Comparison of ENCODE assay signal across 12 mouse cellular contexts in genomic region chr9:91350211-91350791, GRCm38 (mm10). TPM values are rescaled to one million over a fixed set of nuclear protein-coding genes. Genes with fewer than 3 reads are reported as not detected.
DNase-seq lines count a peak whose midpoint lies in the region; ATAC-seq lines count a peak whose summit lies in the region.
"Had no signal": no experiment of that assay in that cellular context is flagged by ENCODE, and none has a peak within 500 bp of the region (broad histone marks: within the 10 kb centered on the region; RNA-seq: fewer than 3 reads in every experiment).

No protein-coding gene starts in this region.

- no peaks in the 10 kb centered on the region for H3K9me3 ChIP-seq in hindbrain, embryonic 13.5 days
- H3K9me3 ChIP-seq in neural tube, embryonic 12.5 days, result no peaks in the 10 kb centered on the region
- no peaks in the 10 kb centered on the region for H3K9me3 ChIP-seq in kidney, embryonic 14.5 days (ENCODE audit: control insufficient read depth, low read length)

- peak; percentile 75 for DNase-seq in cerebellum, adult 9-10 months
- DNase-seq in embryo, embryonic 11 days, result peak; percentile 52
- DNase-seq in adrenal gland, adult (ENCODE audit: inconsistent age in 2 of 2, low spot score in 1 of 2), result no peak

- H3K36me3 ChIP-seq in hindbrain, embryonic 13.5 days, result no peaks in the 10 kb centered on the region
- H3K36me3 ChIP-seq in neural tube, embryonic 12.5 days, result no peaks in the 10 kb centered on the region
- H3K36me3 ChIP-seq in kidney, embryonic 14.5 days (ENCODE audit: control insufficient read depth, insufficient read depth, low read length), result no peaks in the 10 kb centered on the region

- H3K9ac ChIP-seq in hindbrain, embryonic 13.5 days, result peak overlapping the region; percentile 57
- peak overlapping the region; percentile 52; the same call in 1 of the 2 replicates for H3K9ac ChIP-seq in neural tube, embryonic 12.5 days
- H3K9ac ChIP-seq in kidney, embryonic 14.5 days (ENCODE audit: low read depth, low read length), result no peak overlapping the region
- H3K9ac ChIP-seq: liver, embryonic 14.5 days had no signal

- ATAC-seq in hindbrain, embryonic 13.5 days (ENCODE audit: low FRiP score), result no peak
- no peak for ATAC-seq in neural tube, embryonic 12.5 days (ENCODE audit: low FRiP score, low read depth)
- ATAC-seq in megakaryocyte-erythroid progenitor cell, adult 5-6 weeks (replicated peaks; ENCODE audit: low FRiP score, low TSS enrichment, poor library complexity, severe bottlenecking), result no peak
- no peak for ATAC-seq in kidney, embryonic 14.5 days (ENCODE audit: low FRiP score, low TSS enrichment)

- H3K4me2 ChIP-seq in hindbrain, embryonic 13.5 days, result peak overlapping the region; percentile 53
- peak overlapping the region; percentile 59 for H3K4me2 ChIP-seq in neural tube, embryonic 12.5 days (replicated peaks)
- H3K4me2 ChIP-seq in kidney, embryonic 14.5 days (replicated peaks; ENCODE audit: low read depth, low read length), result no peak overlapping the region

- H3K4me3 ChIP-seq in hindbrain, embryonic 13.5 days, result peak overlapping the region; percentile 31
- H3K4me3 ChIP-seq in neural tube, embryonic 12.5 days, result peak overlapping the region; percentile 30
- H3K4me3 ChIP-seq in kidney, embryonic 14.5 days (ENCODE audit: low read length), result no peak overlapping the region

- peaks cover 26% of the 10 kb centered on the region for H3K4me1 ChIP-seq in hindbrain, embryonic 13.5 days (replicated peaks)
- H3K4me1 ChIP-seq in neural tube, embryonic 12.5 days, result peaks cover 9% of the 10 kb centered on the region
- no peaks in the 10 kb centered on the region for H3K4me1 ChIP-seq in kidney, embryonic 14.5 days (ENCODE audit: control insufficient read depth, insufficient read depth, low read length)

- WGBS in hindbrain, embryonic 13.5 days, result 3% methylated on average over 16 of the region's 16 CpGs
- WGBS in neural tube, embryonic 12.5 days, result under 1% methylated on average over 16 of the region's 16 CpGs
- WGBS in kidney, embryonic 14.5 days, result under 1% methylated on average over 16 of the region's 16 CpGs

- peaks cover 63% of the 10 kb centered on the region for H3K27me3 ChIP-seq in hindbrain, embryonic 13.5 days
- peaks cover 41% of the 10 kb centered on the region for H3K27me3 ChIP-seq in neural tube, embryonic 12.5 days (replicated peaks)
- H3K27me3 ChIP-seq in kidney, embryonic 14.5 days (ENCODE audit: control insufficient read depth, insufficient read depth, low read length), result peaks cover 68% of the 10 kb centered on the region

- H3K27ac ChIP-seq in hindbrain, embryonic 13.5 days, result peak overlapping the region; percentile 79
- H3K27ac ChIP-seq in neural tube, embryonic 12.5 days, result 0 out of 2 replicates have a peak overlapping the region, but pooled peaks have one; percentile 2
- no peak overlapping the region for H3K27ac ChIP-seq in kidney, embryonic 14.5 days (ENCODE audit: low read depth, low read length)
- H3K27ac ChIP-seq: liver, embryonic 14.5 days had no signal

RNA-seq across cellular contexts. Expression of gene Zic4, which starts 11.9 kb away (rescaled TPM):
- polyA plus RNA-seq in hindbrain, embryonic 13.5 days (2015; fragmentation: Nextera tagmentation; extraction: Ambion mirVana), result 42.7 and 58.2 TPM in 2 replicates
- polyA plus RNA-seq in neural tube, embryonic 12.5 days (2016; fragmentation: Nextera tagmentation; extraction: Ambion mirVana), result 62.8 and 66.6 TPM in 2 replicates
- total RNA-seq in megakaryocyte-erythroid progenitor cell, adult 5-6 weeks (2014; fragmentation: Nextera tagmentation), result not detected in 2 replicates
- not detected in 2 replicates for total RNA-seq in megakaryocyte-erythroid progenitor cell, adult 5-6 weeks (2017)
- polyA plus RNA-seq in kidney, embryonic 14.5 days (2014; fragmentation: Nextera tagmentation; extraction: Ambion mirVana), result not detected in 2 replicates
- total RNA-seq: MEL had no signal
- polyA plus RNA-seq: heart, embryonic 14.5 days; large intestine, adult 2 months; small intestine, adult 2 months had no signal

RNA-seq across cellular contexts. Expression of gene Zic1, which starts 15.3 kb away (rescaled TPM):
- polyA plus RNA-seq in hindbrain, embryonic 13.5 days (2015; fragmentation: Nextera tagmentation; extraction: Ambion mirVana), result 13.7 and 21.3 TPM in 2 replicates
- polyA plus RNA-seq in neural tube, embryonic 12.5 days (2016; fragmentation: Nextera tagmentation; extraction: Ambion mirVana), result 19.0 and 19.9 TPM in 2 replicates
- total RNA-seq in megakaryocyte-erythroid progenitor cell, adult 5-6 weeks (2014; fragmentation: Nextera tagmentation), result not detected in 2 replicates
- not detected in 2 replicates for total RNA-seq in megakaryocyte-erythroid progenitor cell, adult 5-6 weeks (2017)
- polyA plus RNA-seq in kidney, embryonic 14.5 days (2014; fragmentation: Nextera tagmentation; extraction: Ambion mirVana), result 0.04 TPM in 1 of 2 replicates, not detected in the other
- total RNA-seq: MEL had no signal
- polyA plus RNA-seq: heart, embryonic 14.5 days; large intestine, adult 2 months; small intestine, adult 2 months had no signal

Comparison
In these comparisons a context has a peak if more than half of its experiments do, and no peak if none do; other contexts are left out.
1. DNase-seq: peak in cerebellum, adult 9-10 months (single experiment) and embryo, embryonic 11 days (single experiment); none in adrenal gland, adult (0 of 2).
2. RNA of gene Zic4, which starts 11.9 kb away (polyA plus RNA-seq): 62.8 to 66.6 TPM in neural tube, embryonic 12.5 days and 42.7 to 58.2 TPM in hindbrain, embryonic 13.5 days; not detected in kidney, embryonic 14.5 days; every median in the first group is over 10 times any median in the second.
3. RNA of gene Zic1, which starts 15.3 kb away (polyA plus RNA-seq): 13.7 to 21.3 TPM in hindbrain, embryonic 13.5 days and 19.0 to 19.9 TPM in neural tube, embryonic 12.5 days; 0.04 TPM in kidney, embryonic 14.5 days; every median in the first group is over 10 times any median in the second.